Mouse (Mus musculus): ENCODE data around the gene Tm4sf5. TPM values are rescaled to one million over a fixed set of nuclear protein-coding genes. Genes with fewer than 3 reads are reported as not detected.

Tm4sf5 gene
- total RNA-seq (2014; rRNA removed; ENCODE audit: low replicate concordance) (0.34 and 8.6 TPM in 2 replicates), polyA plus RNA-seq (2015; fragmentation: Nextera tagmentation; extraction: Ambion mirVana) (7.6 and 7.8 TPM in 2 replicates)

- Histone ChIP-seq H3K27me3 (ENCODE audit: control insufficient read depth, insufficient read depth, low read length) (peaks cover 8% of the 10 kb centered on the region; the same call in 1 of the 2 replicates), H3K9me3 (replicated peaks; ENCODE audit: control insufficient read depth, low read length) (no peaks in the 10 kb centered on the region), H3K36me3 (replicated peaks; ENCODE audit: control insufficient read depth, insufficient read depth, low read length) (no peaks in the 10 kb centered on the region), H3K4me3 (ENCODE audit: low read depth, low read length) (no peak within 1 kb of the TSS), H3K4me1 (ENCODE audit: control insufficient read depth, insufficient read depth) (no peaks in the 10 kb centered on the region), H3K27ac (ENCODE audit: low read depth) (no peak within 1 kb of the TSS), H3K4me2 (ENCODE audit: low read depth, low read length) (no peak within 1 kb of the TSS), H3K9ac (replicated peaks; ENCODE audit: low read depth, low read length) (no peak within 1 kb of the TSS)
- 40% methylated on average over 9 of the region's 9 CpGs for WGBS
- DNase-seq (ENCODE audit: low spot score), result no peak
- ATAC-seq (ENCODE audit: insufficient read depth, low read depth), result no peak
- TF ChIP-seq CTCF (IDR thresholded peaks at IDR 0.05; ENCODE audit: low read depth), result no peak
- TF ChIP-seq EP300 (IDR thresholded peaks at IDR 0.05; ENCODE audit: low read depth), result no peak
Measured at GRCm38 (mm10) chr11:70504970-70505369, at the start of gene Tm4sf5. Tm4sf5 (plus strand) TSS chr11:70505244.

- Histone ChIP-seq H3K9me3 (replicated peaks; ENCODE audit: control insufficient read depth, low read length) (no peaks in the 10 kb centered on the region), H3K9ac (replicated peaks; ENCODE audit: low read depth, low read length) (peak within 1 kb of the TSS; percentile 64), H3K36me3 (replicated peaks; ENCODE audit: control insufficient read depth, insufficient read depth, low read length) (peaks cover 6% of the 10 kb centered on the region), H3K27ac (ENCODE audit: low read depth) (peak within 1 kb of the TSS; percentile 18; the same call in 1 of the 2 replicates), H3K4me3 (ENCODE audit: low read depth, low read length) (peak within 1 kb of the TSS; percentile 69), H3K4me1 (ENCODE audit: control insufficient read depth, insufficient read depth) (peaks cover 8% of the 10 kb centered on the region), H3K27me3 (ENCODE audit: control insufficient read depth, insufficient read depth, low read length) (peaks cover 9% of the 10 kb centered on the region), H3K4me2 (ENCODE audit: low read depth, low read length) (peak within 1 kb of the TSS; percentile 85)
- no peak for DNase-seq (ENCODE audit: low spot score)
- 13% methylated on average over 32 of the region's 32 CpGs for WGBS
- 0 out of 2 replicates have a peak, but pooled peaks have one; percentile 8 for ATAC-seq (ENCODE audit: insufficient read depth, low read depth)
- TF ChIP-seq CTCF (IDR thresholded peaks at IDR 0.05; ENCODE audit: low read depth) (no peak), EP300 (IDR thresholded peaks at IDR 0.05; ENCODE audit: low read depth) (no peak)
Measured at GRCm38 (mm10) chr11:70458688-70459600, 46.1 kb upstream of the Tm4sf5 start, which contains the start of gene Zmynd15. Zmynd15 (plus strand) TSS chr11:70459433.

GRCm38 (mm10) chr11:70459601-70460101 lies 45.4 kb upstream of the Tm4sf5 start, which contains the start of gene Cxcl16:
Cxcl16 (minus strand) TSS chr11:70459984.
- ATAC-seq (ENCODE audit: insufficient read depth, low read depth) (peak; percentile 39), DNase-seq (ENCODE audit: low spot score) (no peak)
- Histone ChIP-seq H3K36me3 (replicated peaks; ENCODE audit: control insufficient read depth, insufficient read depth, low read length) (0 out of 2 replicates have a peak, but pooled peaks cover 3% of the 10 kb centered on the region), H3K27me3 (ENCODE audit: control insufficient read depth, insufficient read depth, low read length) (peaks cover 16% of the 10 kb centered on the region), H3K4me1 (ENCODE audit: control insufficient read depth, insufficient read depth) (peaks cover 8% of the 10 kb centered on the region), H3K9me3 (replicated peaks; ENCODE audit: control insufficient read depth, low read length) (no peaks in the 10 kb centered on the region), H3K27ac (ENCODE audit: low read depth) (peak within 1 kb of the TSS; percentile 18; the same call in 1 of the 2 replicates), H3K4me3 (ENCODE audit: low read depth, low read length) (peak within 1 kb of the TSS; percentile 69), H3K4me2 (ENCODE audit: low read depth, low read length) (peak within 1 kb of the TSS; percentile 85), H3K9ac (replicated peaks; ENCODE audit: low read depth, low read length) (peak within 1 kb of the TSS; percentile 64)
- TF ChIP-seq CTCF (IDR thresholded peaks at IDR 0.05; ENCODE audit: low read depth) (no peak), EP300 (IDR thresholded peaks at IDR 0.05; ENCODE audit: low read depth) (no peak)
- WGBS, result 4% methylated on average over 30 of the region's 30 CpGs

- no peak for TF ChIP-seq CTCF (IDR thresholded peaks at IDR 0.05; ENCODE audit: low read depth)
- TF ChIP-seq EP300 (IDR thresholded peaks at IDR 0.05; ENCODE audit: low read depth), result no peak
Measured at GRCm38 (mm10) chr11:70463970-70464369, 41.1 kb upstream of the Tm4sf5 start.

GRCm38 (mm10) chr11:70465211-70465610 lies 39.8 kb upstream of the Tm4sf5 start:
- no peaks in the 10 kb centered on the region; the same call in 1 of the 2 replicates for H3K4me1 ChIP-seq (ENCODE audit: control insufficient read depth, insufficient read depth)
- DNase-seq (ENCODE audit: low spot score), result no peak
- H3K36me3 ChIP-seq (replicated peaks; ENCODE audit: control insufficient read depth, insufficient read depth, low read length), result no peaks in the 10 kb centered on the region
- H3K4me2 ChIP-seq (ENCODE audit: low read depth, low read length), result peak overlapping the region; percentile 59; the same call in 1 of the 2 replicates
- TF ChIP-seq CTCF (IDR thresholded peaks at IDR 0.05; ENCODE audit: low read depth), result no peak
- no peak for TF ChIP-seq EP300 (IDR thresholded peaks at IDR 0.05; ENCODE audit: low read depth)
- no peaks in the 10 kb centered on the region for H3K9me3 ChIP-seq (replicated peaks; ENCODE audit: control insufficient read depth, low read length)
- H3K27ac ChIP-seq (ENCODE audit: low read depth), result no peak overlapping the region
- H3K4me3 ChIP-seq (ENCODE audit: low read depth, low read length), result no peak overlapping the region
- no peak for ATAC-seq (ENCODE audit: insufficient read depth, low read depth)
- no peak overlapping the region for H3K9ac ChIP-seq (replicated peaks; ENCODE audit: low read depth, low read length)
- 25% methylated on average over 16 of the region's 16 CpGs for WGBS
- H3K27me3 ChIP-seq (ENCODE audit: control insufficient read depth, insufficient read depth, low read length), result peaks cover 20% of the 10 kb centered on the region

More at GRCm38 (mm10) chr11:70463970-70464369, 41.1 kb upstream of the Tm4sf5 start:
- H3K4me2 ChIP-seq (ENCODE audit: low read depth, low read length), result no peak overlapping the region
- H3K4me3 ChIP-seq (ENCODE audit: low read depth, low read length), result no peak overlapping the region
- DNase-seq (ENCODE audit: low spot score) (no peak), ATAC-seq (ENCODE audit: insufficient read depth, low read depth) (no peak)
- no peak overlapping the region for H3K9ac ChIP-seq (replicated peaks; ENCODE audit: low read depth, low read length)
- H3K4me1 ChIP-seq (ENCODE audit: control insufficient read depth, insufficient read depth), result peaks cover 2% of the 10 kb centered on the region
- WGBS, result 81% methylated on average over 5 of the region's 5 CpGs
- H3K27me3 ChIP-seq (ENCODE audit: control insufficient read depth, insufficient read depth, low read length), result peaks cover 21% of the 10 kb centered on the region
- H3K36me3 ChIP-seq (replicated peaks; ENCODE audit: control insufficient read depth, insufficient read depth, low read length), result no peaks in the 10 kb centered on the region
- H3K9me3 ChIP-seq (replicated peaks; ENCODE audit: control insufficient read depth, low read length), result no peaks in the 10 kb centered on the region
- H3K27ac ChIP-seq (ENCODE audit: low read depth), result no peak overlapping the region
